Mouse (Mus musculus) cerebellum, adult 9-11 months (tissue): Measurements from ENCODE around the gene Mrpl30.

Experiments
- DNase-seq: peaks from one replicate; pipeline ENCODE4 v3.0.0; 2022

Mrpl30 gene

GRCm38 (mm10) chr1:37903178-37903577 lies 12.9 kb downstream of the Mrpl30 start:
- no peak for DNase-seq

- no peak for DNase-seq
Observed at GRCm38 (mm10) chr1:37912751-37913150, 22.5 kb downstream of the Mrpl30 start.

- DNase-seq: no peak
Observed at GRCm38 (mm10) chr1:37916393-37916792, 26.1 kb downstream of the Mrpl30 start, which contains the start of gene Lyg2. Gene Lyg2 (minus strand): TSS chr1:37916493.

GRCm38 (mm10) chr1:37917666-37918065 lies 27.4 kb downstream of the Mrpl30 start:
- no peak for DNase-seq

- DNase-seq: no peak
Observed at GRCm38 (mm10) chr1:37918096-37918495, 27.8 kb downstream of the Mrpl30 start.

GRCm38 (mm10) chr1:37922536-37922935 lies 32.3 kb downstream of the Mrpl30 start:
- DNase-seq: peak; percentile 44

GRCm38 (mm10) chr1:37925971-37926370 lies 35.7 kb downstream of the Mrpl30 start:
- no peak for DNase-seq

- DNase-seq: peak; percentile 2
Observed at GRCm38 (mm10) chr1:37931806-37932205, 41.5 kb downstream of the Mrpl30 start.
